Mouse (Mus musculus): ENCODE measurements around the gene Txnl4b. TPM values are rescaled to one million over a fixed set of nuclear protein-coding genes. Genes with fewer than 3 reads are reported as not detected.

The Txnl4b gene
- 14.8 TPM for polyA plus RNA-seq (2021)

DNA sequence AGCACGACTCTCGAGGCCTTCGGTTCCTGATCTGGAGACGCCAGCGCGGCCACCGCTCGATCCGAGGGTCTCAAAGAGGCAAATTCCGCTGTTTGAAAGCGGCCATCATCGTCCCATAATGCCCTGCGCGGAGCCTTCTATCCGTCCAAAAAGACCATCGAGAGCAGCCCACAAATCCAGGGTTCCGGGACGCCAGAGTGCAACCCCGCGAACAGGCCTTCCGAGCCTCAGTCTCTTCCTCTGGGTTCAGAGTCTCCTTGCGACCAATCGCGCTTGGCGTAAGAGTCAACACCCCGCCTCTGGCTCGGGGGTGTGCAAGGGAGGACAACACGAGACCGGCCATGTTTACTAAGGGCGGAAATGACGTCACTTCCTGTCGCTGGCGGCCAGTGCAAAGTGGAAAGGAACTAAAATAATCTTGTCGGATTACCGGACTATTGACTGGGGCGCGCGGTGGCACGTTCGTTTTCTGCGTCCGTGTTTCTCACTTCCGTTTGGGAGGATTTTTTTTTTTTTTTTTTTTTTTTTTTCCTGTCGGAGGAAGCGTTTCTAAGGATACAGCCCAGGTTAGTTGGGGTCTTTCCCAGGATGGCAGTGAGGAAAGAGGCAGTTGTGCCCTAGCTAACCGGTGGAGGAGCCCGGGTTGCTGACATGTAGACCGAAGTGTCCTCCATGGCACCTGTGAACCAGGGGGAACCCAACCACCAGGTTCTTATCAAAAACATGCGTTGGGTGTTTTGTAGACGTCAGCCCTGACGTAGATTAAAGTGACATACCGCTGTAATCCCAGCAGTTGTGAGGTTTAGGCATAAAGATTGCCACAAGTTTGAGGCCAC is at the start of gene Txnl4b, which contains the start of gene Dhx38:
Gene Txnl4b, plus strand, starts transcription at position 395 of the 836 bp plus-strand sequence.
Gene Dhx38, minus strand, starts transcription at position 364 of the 836 bp plus-strand sequence.
- ATAC-seq: peak; percentile 100
- in situ Hi-C loops (cut with MboI; ENCODE audit: low pct_unique_long_range_greater_than_20kb): no loop called here
- ChIA-PET POLR2A (interaction anchor here (0.6 to 1.2 kb wide), 3 partner anchors 9 to 1984 kb away, joined by 3 read pairs; no protein-coding TSS in a partner anchor), CTCF (no interaction called here)
- TF ChIP-seq CTCF (IDR thresholded peaks at IDR 0.05): no peak
- peak; percentile 97 for DNase-seq (ENCODE audit: low read depth, low spot score)
- no peaks in the 10 kb centered on the region for H3K27me3 ChIP-seq

- DNase-seq (ENCODE audit: low read depth, low spot score): no peak
- POLR2A ChIA-PET: no interaction called here
- CTCF ChIA-PET: no interaction called here
- peaks cover 50% of the 10 kb centered on the region for H3K27me3 ChIP-seq
- no peak for ATAC-seq
- no peak for TF ChIP-seq CTCF (IDR thresholded peaks at IDR 0.05)
- in situ Hi-C loops (cut with MboI; ENCODE audit: low pct_unique_long_range_greater_than_20kb): no loop called here
Observed at GRCm38 (mm10) chr8:109524008-109524407, 41.7 kb upstream of the Txnl4b start.

DNA sequence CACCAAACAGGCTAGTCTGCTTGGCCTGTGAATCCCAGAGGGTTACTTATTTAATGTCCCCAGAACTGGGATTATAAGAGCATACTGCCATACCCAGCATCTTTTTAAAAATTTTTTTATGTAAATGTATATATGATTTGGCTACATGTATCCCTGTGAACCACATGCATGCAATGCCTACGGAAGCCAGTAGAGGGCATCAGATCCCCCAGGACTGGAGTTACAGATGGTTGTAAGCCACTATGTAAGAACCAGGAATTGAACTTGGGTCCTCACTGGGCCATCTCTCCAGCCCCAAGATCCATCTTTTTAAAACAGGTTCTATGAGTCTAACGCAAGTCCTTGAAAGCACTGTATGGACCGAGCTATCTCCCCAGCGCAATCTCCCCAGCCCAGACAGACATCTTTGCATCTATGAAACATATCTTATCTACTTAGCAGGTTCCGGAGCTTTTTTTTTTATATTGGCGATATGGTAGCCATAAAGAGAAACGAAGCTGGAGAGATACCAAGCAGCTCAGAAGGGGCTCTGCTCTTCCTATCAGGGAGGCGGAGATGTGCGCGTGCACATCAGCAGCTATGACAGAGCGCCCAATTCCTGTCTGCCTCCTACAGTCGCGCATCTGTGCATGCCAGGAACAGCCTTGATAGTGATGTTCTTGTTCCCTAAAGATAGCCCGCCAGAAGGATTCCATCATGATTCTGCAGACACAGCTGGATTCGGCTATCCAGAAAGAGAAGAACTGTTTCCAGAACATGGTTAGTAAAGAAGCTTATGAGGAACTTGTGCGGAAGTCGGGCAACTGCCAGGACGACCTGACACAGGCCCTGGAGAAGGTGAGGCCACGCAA is 30.3 kb upstream of the Txnl4b start:
- DNase-seq (ENCODE audit: low read depth, low spot score) (no peak), ATAC-seq (no peak)
- CTCF ChIA-PET: interaction anchor here (1.1 kb wide), 1 partner anchor 13 kb away, joined by 5 read pairs; no protein-coding TSS in a partner anchor
- peak; percentile 70 for TF ChIP-seq CTCF (IDR thresholded peaks at IDR 0.05)
- in situ Hi-C loops (cut with MboI; ENCODE audit: low pct_unique_long_range_greater_than_20kb): loop anchor here (10.0 kb wide), 1 partner anchor 1931 kb away; no protein-coding TSS in a partner anchor
- POLR2A ChIA-PET: interaction anchor here (0.6 kb wide), 1 partner anchor 130 kb away, joined by 3 read pairs; no protein-coding TSS in a partner anchor
- peaks cover 21% of the 10 kb centered on the region for H3K27me3 ChIP-seq

DNA sequence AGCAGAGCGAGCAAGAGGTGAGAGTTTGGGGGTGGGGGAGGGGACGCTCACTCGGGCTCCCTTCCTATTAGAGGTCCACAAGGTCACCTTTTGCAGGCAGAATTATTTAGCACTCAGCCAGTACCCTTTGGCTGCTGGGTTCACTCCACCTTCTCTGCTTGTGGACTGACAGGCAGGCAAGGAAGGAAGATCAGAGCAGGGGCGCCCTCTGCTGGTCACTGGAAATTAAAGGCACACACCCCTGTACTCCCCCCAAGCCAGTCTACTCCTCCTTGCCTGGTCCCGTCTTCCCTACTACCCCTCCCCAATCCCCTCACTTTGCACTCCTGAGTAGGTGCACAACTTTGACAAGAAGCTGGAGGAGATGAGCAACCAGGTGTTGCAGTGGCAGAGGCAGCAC is 29.0 kb upstream of the Txnl4b start:
- in situ Hi-C loops (cut with MboI; ENCODE audit: low pct_unique_long_range_greater_than_20kb): loop anchor here (10.0 kb wide), 1 partner anchor 1932 kb away; no protein-coding TSS in a partner anchor
- H3K27me3 ChIP-seq: peaks cover 16% of the 10 kb centered on the region
- ChIA-PET POLR2A (no interaction called here), CTCF (interaction anchor here (0.7 to 0.9 kb wide), 2 partner anchors 16 to 31 kb away, joined by 3 read pairs; no protein-coding TSS in a partner anchor)
- DNase-seq (ENCODE audit: low read depth, low spot score) (no peak), ATAC-seq (peak; percentile 86)
- peak; percentile 89 for TF ChIP-seq CTCF (IDR thresholded peaks at IDR 0.05)

DNA sequence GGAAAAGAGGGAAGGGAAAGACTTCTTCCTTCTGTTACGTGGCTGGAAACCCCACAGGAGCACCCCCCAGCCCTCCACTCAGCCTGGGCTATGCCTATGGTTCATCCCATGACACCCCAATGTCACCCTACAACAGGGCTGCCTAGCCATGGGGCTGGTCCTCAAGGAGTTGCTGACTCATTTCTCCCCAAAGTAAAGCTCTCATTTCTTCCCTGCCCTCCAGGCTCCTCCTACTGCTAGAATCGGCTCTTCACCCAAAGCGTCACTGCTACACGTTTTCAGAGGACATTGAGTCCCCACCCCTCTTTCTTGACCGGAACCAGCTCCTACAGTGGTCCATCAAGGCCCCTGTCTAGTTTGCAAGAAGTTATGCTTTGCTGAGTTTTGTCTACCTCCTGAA is 23.5 kb upstream of the Txnl4b start:
- peaks cover 3% of the 10 kb centered on the region for H3K27me3 ChIP-seq
- TF ChIP-seq CTCF (IDR thresholded peaks at IDR 0.05): no peak
- no peak for DNase-seq (ENCODE audit: low read depth, low spot score)
- ATAC-seq: no peak
- POLR2A ChIA-PET: no interaction called here
- CTCF ChIA-PET: interaction anchor here (1.1 to 1.5 kb wide), 2 partner anchors 10 kb away, joined by 3 to 4 read pairs; no protein-coding TSS in a partner anchor
- in situ Hi-C loops (cut with MboI; ENCODE audit: low pct_unique_long_range_greater_than_20kb): no loop called here

DNA sequence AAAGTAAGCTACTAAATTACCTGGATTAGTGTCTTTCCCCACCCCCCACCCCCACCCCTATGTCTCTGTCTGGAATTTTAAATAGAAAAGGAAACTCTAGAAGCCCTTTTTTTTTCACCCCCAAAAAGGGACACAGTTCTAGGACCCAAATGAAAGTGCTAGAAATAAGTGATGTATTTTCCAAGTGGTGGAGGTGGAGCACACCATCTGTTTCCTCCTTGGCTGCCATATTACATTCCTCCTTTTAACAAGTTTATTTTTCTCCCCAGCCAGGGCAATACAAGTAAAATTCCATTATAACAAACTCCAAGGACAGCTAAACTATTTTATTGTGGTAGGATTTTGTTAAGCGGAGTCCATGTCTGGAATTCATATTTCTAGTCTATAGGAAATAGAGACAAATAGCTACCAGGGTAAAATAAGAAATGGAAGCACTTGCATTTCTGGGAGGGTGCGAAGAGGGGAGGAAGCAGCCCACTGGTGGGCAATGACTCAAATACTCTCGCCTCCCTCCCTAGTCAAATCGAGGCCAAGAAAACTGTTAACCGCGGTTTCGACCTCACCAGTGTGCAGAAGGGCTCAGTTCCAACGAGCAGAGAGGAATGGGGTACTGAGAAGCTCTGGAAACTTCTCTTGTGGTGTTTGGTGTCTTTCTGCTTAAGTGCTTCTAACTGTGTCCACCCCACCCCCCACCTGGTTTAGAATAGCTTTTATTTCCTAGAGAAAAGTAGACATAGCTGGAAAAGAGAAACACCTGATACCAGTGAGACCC is 22.8 kb upstream of the Txnl4b start:
- no peak for DNase-seq (ENCODE audit: low read depth, low spot score)
- no peak for ATAC-seq
- H3K27me3 ChIP-seq: peaks cover 3% of the 10 kb centered on the region
- POLR2A ChIA-PET: interaction anchor here (0.7 kb wide), 1 partner anchor 9 kb away, joined by 3 read pairs; no protein-coding TSS in a partner anchor
- no peak for TF ChIP-seq CTCF (IDR thresholded peaks at IDR 0.05)
- in situ Hi-C loops (cut with MboI; ENCODE audit: low pct_unique_long_range_greater_than_20kb): no loop called here
- CTCF ChIA-PET: interaction anchor here (1.4 to 1.5 kb wide), 2 partner anchors 9 kb away, joined by 3 to 4 read pairs; no protein-coding TSS in a partner anchor

- ChIA-PET CTCF (interaction anchor here (1.4 kb wide), 1 partner anchor 8 kb away, joined by 3 read pairs; no protein-coding TSS in a partner anchor), POLR2A (no interaction called here)
- in situ Hi-C loops (cut with MboI; ENCODE audit: low pct_unique_long_range_greater_than_20kb): no loop called here
- ATAC-seq (no peak), DNase-seq (ENCODE audit: low read depth, low spot score) (no peak)
- no peak for TF ChIP-seq CTCF (IDR thresholded peaks at IDR 0.05)
- H3K27me3 ChIP-seq: no peaks in the 10 kb centered on the region
Observed at GRCm38 (mm10) chr8:109544049-109544448, 21.6 kb upstream of the Txnl4b start.

GRCm38 (mm10) chr8:109551663-109552062 is 14.0 kb upstream of the Txnl4b start:
- peak; percentile 32 for ATAC-seq
- no peaks in the 10 kb centered on the region for H3K27me3 ChIP-seq
- in situ Hi-C loops (cut with MboI; ENCODE audit: low pct_unique_long_range_greater_than_20kb): no loop called here
- no peak for DNase-seq (ENCODE audit: low read depth, low spot score)
- no peak for TF ChIP-seq CTCF (IDR thresholded peaks at IDR 0.05)
- POLR2A ChIA-PET: interaction anchor here (1.2 kb wide), 1 partner anchor 9 kb away, joined by 3 read pairs; no protein-coding TSS in a partner anchor
- CTCF ChIA-PET: interaction anchor here (0.9 to 1.2 kb wide), 3 partner anchors 8 to 15 kb away, joined by 3 to 4 read pairs (median 3); no protein-coding TSS in a partner anchor

GRCm38 (mm10) chr8:109563881-109564280 is 1.8 kb upstream of the Txnl4b start:
- in situ Hi-C loops (cut with MboI; ENCODE audit: low pct_unique_long_range_greater_than_20kb): no loop called here
- ChIA-PET CTCF (no interaction called here), POLR2A (no interaction called here)
- H3K27me3 ChIP-seq: no peaks in the 10 kb centered on the region
- no peak for DNase-seq (ENCODE audit: low read depth, low spot score)
- no peak for TF ChIP-seq CTCF (IDR thresholded peaks at IDR 0.05)
- ATAC-seq: no peak
